Mouse (Mus musculus) liver, adult 2 months (tissue): ENCODE data around the gene Selenop.
"Not testable (repeated sequence)": the region's sequence is repeated elsewhere in the genome, so short reads cannot be mapped to it uniquely, and the experiment has no call there.

Experiments used
- CTCF ChIP-seq: fragments of 200-500 bp; IDR thresholded peaks from 2 replicates; pipeline ENCODE4 v1.5.1; 2011; ENCODE audit warnings: low read depth, low read length, control low read depth
- POLR2A ChIP-seq: fragments of 200-500 bp; IDR thresholded peaks from 2 replicates; pipeline ENCODE4 v1.6.1; 2011; ENCODE audit warnings: low read length, control low read depth; ENCODE audit not compliant: insufficient read depth; ENCODE audit errors: extremely low read depth

DNA sequence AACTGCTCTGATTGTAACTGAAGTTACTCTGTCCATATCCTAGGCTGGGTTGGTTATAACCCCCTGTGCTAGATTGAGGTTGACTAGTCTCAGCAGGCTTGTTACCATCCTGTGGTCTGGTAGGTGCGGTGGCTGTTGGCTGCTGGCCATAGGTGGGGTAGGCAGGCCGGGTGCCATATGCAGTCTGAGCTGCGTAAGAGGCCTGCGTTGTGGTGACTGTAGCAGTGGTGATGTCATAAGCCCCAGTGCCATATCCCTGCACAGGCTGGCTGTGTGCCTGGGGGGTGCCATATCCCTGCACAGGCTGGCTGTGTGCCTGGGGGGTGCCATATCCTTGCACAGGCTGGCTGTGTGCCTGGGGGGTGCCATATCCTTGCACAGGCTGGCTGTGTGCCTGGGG is 49.7 kb upstream of the Selenop start:
- TF ChIP-seq CTCF, POLR2A: not testable (repeated sequence)
